Mouse (Mus musculus): ENCODE measurements around the gene Hist3h2a. TPM values are rescaled to one million over a fixed set of nuclear protein-coding genes. Genes with fewer than 3 reads are reported as not detected.

Gene Hist3h2a
- polyA plus RNA-seq, 1 experiment from 2014 or later = 13.7 TPM

- DNase-seq (no peak), ATAC-seq (ENCODE audit: low read depth) (no peak)
- peaks cover 54% of the 10 kb centered on the region for H3K36me3 ChIP-seq
- H3K27me3 ChIP-seq = no peaks in the 10 kb centered on the region
- no peak overlapping the region for H3K27ac ChIP-seq
- no peaks in the 10 kb centered on the region for H3K9me3 ChIP-seq (replicated peaks)
- H3K9ac ChIP-seq = no peak overlapping the region
- WGBS (ENCODE audit: insufficient replicate concordance) = 71% methylated on average over 14 of the region's 14 CpGs
- peaks cover 61% of the 10 kb centered on the region for H3K4me1 ChIP-seq (replicated peaks)
- H3K4me2 ChIP-seq = no peak overlapping the region
- no peak overlapping the region for H3K4me3 ChIP-seq (replicated peaks)
These were observed 27.3 kb downstream of the Hist3h2a start for GRCm38 (mm10) chr11:58981541-58982447.

- 77% methylated on average over 18 of the region's 18 CpGs for WGBS (ENCODE audit: insufficient replicate concordance)
These were observed 28.1 kb downstream of the Hist3h2a start for GRCm38 (mm10) chr11:58982471-58983097.

GRCm38 (mm10) chr11:58983691-58984341 lies 29.3 kb downstream of the Hist3h2a start:
- H3K36me3 ChIP-seq = peaks cover 73% of the 10 kb centered on the region
- DNase-seq (no peak), ATAC-seq (ENCODE audit: low read depth) (no peak)
- 79% methylated on average over 6 of the region's 6 CpGs for WGBS (ENCODE audit: insufficient replicate concordance)
- no peaks in the 10 kb centered on the region for H3K27me3 ChIP-seq
- no peak overlapping the region for H3K4me3 ChIP-seq (replicated peaks)
- H3K9ac ChIP-seq = no peak overlapping the region
- peaks cover 51% of the 10 kb centered on the region for H3K4me1 ChIP-seq (replicated peaks)
- no peak overlapping the region for H3K4me2 ChIP-seq
- H3K27ac ChIP-seq = no peak overlapping the region
- no peaks in the 10 kb centered on the region for H3K9me3 ChIP-seq (replicated peaks)

More at GRCm38 (mm10) chr11:58982471-58983097, 28.1 kb downstream of the Hist3h2a start:
- no peaks in the 10 kb centered on the region for H3K9me3 ChIP-seq (replicated peaks)
- DNase-seq (no peak), ATAC-seq (ENCODE audit: low read depth) (no peak)
- H3K4me2 ChIP-seq = no peak overlapping the region
- H3K36me3 ChIP-seq = peaks cover 62% of the 10 kb centered on the region
- peaks cover 55% of the 10 kb centered on the region for H3K4me1 ChIP-seq (replicated peaks)
- no peak overlapping the region; the same call in 1 of the 2 replicates for H3K27ac ChIP-seq
- no peaks in the 10 kb centered on the region for H3K27me3 ChIP-seq
- H3K4me3 ChIP-seq (replicated peaks) = no peak overlapping the region
- no peak overlapping the region for H3K9ac ChIP-seq

GRCm38 (mm10) chr11:58984657-58985056 lies 30.2 kb downstream of the Hist3h2a start:
- Histone ChIP-seq H3K27ac (no peak overlapping the region), H3K9me3 (replicated peaks) (no peaks in the 10 kb centered on the region), H3K36me3 (peaks cover 81% of the 10 kb centered on the region), H3K4me2 (no peak overlapping the region), H3K4me3 (replicated peaks) (no peak overlapping the region), H3K27me3 (no peaks in the 10 kb centered on the region), H3K4me1 (replicated peaks) (peaks cover 43% of the 10 kb centered on the region), H3K9ac (no peak overlapping the region)
- DNase-seq (no peak), ATAC-seq (ENCODE audit: low read depth) (no peak)
- 84% methylated on average over 7 of the region's 7 CpGs for WGBS (ENCODE audit: insufficient replicate concordance)

GRCm38 (mm10) chr11:58985299-58985917 lies 30.9 kb downstream of the Hist3h2a start:
- H3K36me3 ChIP-seq = peaks cover 88% of the 10 kb centered on the region
- no peak overlapping the region for H3K4me2 ChIP-seq
- H3K27ac ChIP-seq = no peak overlapping the region
- H3K9me3 ChIP-seq (replicated peaks) = no peaks in the 10 kb centered on the region
- ATAC-seq (ENCODE audit: low read depth) = no peak
- no peak overlapping the region for H3K9ac ChIP-seq
- DNase-seq = no peak
- no peaks in the 10 kb centered on the region for H3K27me3 ChIP-seq
- peaks cover 41% of the 10 kb centered on the region for H3K4me1 ChIP-seq (replicated peaks)
- 79% methylated on average over 3 of the region's 3 CpGs for WGBS (ENCODE audit: insufficient replicate concordance)
- H3K4me3 ChIP-seq (replicated peaks) = no peak overlapping the region

GRCm38 (mm10) chr11:58989166-58989565 lies 34.7 kb downstream of the Hist3h2a start:
- Histone ChIP-seq H3K9me3 (replicated peaks) (no peaks in the 10 kb centered on the region), H3K4me2 (no peak overlapping the region), H3K27me3 (peaks cover 3% of the 10 kb centered on the region), H3K36me3 (peaks cover 68% of the 10 kb centered on the region), H3K27ac (no peak overlapping the region), H3K9ac (no peak overlapping the region), H3K4me1 (replicated peaks) (peaks cover 51% of the 10 kb centered on the region), H3K4me3 (replicated peaks) (no peak overlapping the region)
- ATAC-seq (ENCODE audit: low read depth) (no peak), DNase-seq (no peak)
- WGBS (ENCODE audit: insufficient replicate concordance) = 82% methylated on average over 4 of the region's 4 CpGs

GRCm38 (mm10) chr11:58990141-58990540 lies 35.7 kb downstream of the Hist3h2a start:
- Histone ChIP-seq H3K27me3 (peaks cover 13% of the 10 kb centered on the region), H3K4me1 (replicated peaks) (peaks cover 60% of the 10 kb centered on the region), H3K4me3 (replicated peaks) (no peak overlapping the region), H3K9ac (no peak overlapping the region), H3K4me2 (no peak overlapping the region), H3K9me3 (replicated peaks) (no peaks in the 10 kb centered on the region), H3K27ac (no peak overlapping the region), H3K36me3 (peaks cover 59% of the 10 kb centered on the region)
- DNase-seq (no peak), ATAC-seq (ENCODE audit: low read depth) (no peak)
- WGBS (ENCODE audit: insufficient replicate concordance) = 86% methylated on average over 17 of the region's 17 CpGs

GRCm38 (mm10) chr11:58990794-58991193 lies 36.3 kb downstream of the Hist3h2a start:
- Histone ChIP-seq H3K4me1 (replicated peaks) (peaks cover 59% of the 10 kb centered on the region), H3K27me3 (peaks cover 19% of the 10 kb centered on the region), H3K9ac (no peak overlapping the region), H3K4me2 (no peak overlapping the region), H3K4me3 (replicated peaks) (no peak overlapping the region), H3K9me3 (replicated peaks) (no peaks in the 10 kb centered on the region), H3K36me3 (peaks cover 52% of the 10 kb centered on the region), H3K27ac (no peak overlapping the region)
- ATAC-seq (ENCODE audit: low read depth) (no peak), DNase-seq (no peak)
- 59% methylated on average over 9 of the region's 9 CpGs for WGBS (ENCODE audit: insufficient replicate concordance)

GRCm38 (mm10) chr11:58991911-58992310 lies 37.4 kb downstream of the Hist3h2a start:
- Histone ChIP-seq H3K4me3 (replicated peaks) (no peak overlapping the region), H3K27me3 (peaks cover 25% of the 10 kb centered on the region), H3K36me3 (peaks cover 41% of the 10 kb centered on the region), H3K27ac (no peak overlapping the region), H3K4me2 (no peak overlapping the region), H3K9ac (no peak overlapping the region), H3K9me3 (replicated peaks) (no peaks in the 10 kb centered on the region), H3K4me1 (replicated peaks) (peaks cover 56% of the 10 kb centered on the region)
- 56% methylated on average over 3 of the region's 3 CpGs for WGBS (ENCODE audit: insufficient replicate concordance)
- DNase-seq = no peak
- ATAC-seq (ENCODE audit: low read depth) = no peak

GRCm38 (mm10) chr11:58993091-58993670 lies 38.7 kb downstream of the Hist3h2a start:
- 35% methylated on average over 6 of the region's 6 CpGs for WGBS (ENCODE audit: insufficient replicate concordance)
- H3K4me2 ChIP-seq = no peak overlapping the region
- H3K4me3 ChIP-seq (replicated peaks) = no peak overlapping the region
- peaks cover 25% of the 10 kb centered on the region for H3K27me3 ChIP-seq
- peaks cover 28% of the 10 kb centered on the region for H3K36me3 ChIP-seq
- ATAC-seq (ENCODE audit: low read depth) (no peak), DNase-seq (no peak)
- no peaks in the 10 kb centered on the region for H3K9me3 ChIP-seq (replicated peaks)
- H3K4me1 ChIP-seq (replicated peaks) = peaks cover 56% of the 10 kb centered on the region
- H3K27ac ChIP-seq = no peak overlapping the region
- H3K9ac ChIP-seq = no peak overlapping the region
